ENCODE assay signal across 31 mouse cellular contexts in genomic region chr12:14880458-14880857, GRCm38 (mm10).
"Had no signal": no experiment of that assay in that cellular context is flagged by ENCODE, and none has a peak within 500 bp of the region (broad histone marks: within the 10 kb centered on the region; RNA-seq: fewer than 3 reads in every experiment).

No protein-coding gene starts in this region.

- H3K36me3 ChIP-seq: limb, embryonic 10.5 days; limb, embryonic 12.5 days; limb, embryonic 13.5 days; limb, embryonic 15.5 days; liver, embryonic 12.5 days; liver, embryonic 13.5 days; liver, embryonic 15.5 days; lung, embryonic 15.5 days; midbrain, embryonic 10.5 days; midbrain, embryonic 12.5 days; midbrain, embryonic 13.5 days; midbrain, embryonic 15.5 days had no signal

- ATAC-seq: liver, embryonic 12.5 days; liver, postnatal 0 days; lung, postnatal 0 days; midbrain, embryonic 13.5 days; midbrain, embryonic 15.5 days; midbrain, embryonic 16.5 days had no signal

- H3K4me3 ChIP-seq: limb, embryonic 10.5 days; limb, embryonic 12.5 days; limb, embryonic 13.5 days; limb, embryonic 15.5 days; liver, embryonic 12.5 days; liver, embryonic 13.5 days; liver, embryonic 15.5 days; lung, embryonic 15.5 days; megakaryocyte, embryonic 14.5 days; midbrain, embryonic 10.5 days; midbrain, embryonic 12.5 days; midbrain, embryonic 13.5 days; midbrain, embryonic 15.5 days; myocyte had no signal

- H3K27me3 ChIP-seq: limb, embryonic 12.5 days; limb, embryonic 13.5 days; limb, embryonic 15.5 days; liver, embryonic 12.5 days; liver, embryonic 13.5 days; liver, embryonic 15.5 days; lung, embryonic 15.5 days; megakaryocyte, embryonic 14.5 days; midbrain, embryonic 12.5 days; midbrain, embryonic 13.5 days; midbrain, embryonic 15.5 days had no signal

- H3K9ac ChIP-seq: limb, embryonic 12.5 days; limb, embryonic 13.5 days; limb, embryonic 15.5 days; liver, embryonic 12.5 days; liver, embryonic 13.5 days; liver, embryonic 14.5 days; liver, embryonic 15.5 days; liver, postnatal 0 days; lung, embryonic 14.5 days; lung, embryonic 15.5 days; midbrain, embryonic 12.5 days; midbrain, embryonic 13.5 days; midbrain, embryonic 15.5 days had no signal

- H3K4me2 ChIP-seq: limb, embryonic 12.5 days; limb, embryonic 13.5 days; limb, embryonic 15.5 days; liver, embryonic 11.5 days; liver, embryonic 12.5 days; liver, embryonic 13.5 days; liver, embryonic 15.5 days; lung, embryonic 14.5 days; lung, embryonic 15.5 days; midbrain, embryonic 11.5 days; midbrain, embryonic 12.5 days; midbrain, embryonic 13.5 days; midbrain, embryonic 15.5 days had no signal

- H3K27ac ChIP-seq: limb, embryonic 10.5 days; limb, embryonic 12.5 days; limb, embryonic 13.5 days; limb, embryonic 15.5 days; liver, embryonic 12.5 days; liver, embryonic 13.5 days; liver, embryonic 14.5 days; liver, embryonic 15.5 days; lung, embryonic 15.5 days; macrophage; midbrain, embryonic 10.5 days; midbrain, embryonic 12.5 days; midbrain, embryonic 13.5 days; midbrain, embryonic 15.5 days had no signal

- H3K4me1 ChIP-seq: limb, embryonic 10.5 days; limb, embryonic 12.5 days; limb, embryonic 13.5 days; limb, embryonic 15.5 days; liver, embryonic 12.5 days; liver, embryonic 13.5 days; liver, embryonic 15.5 days; lung, embryonic 15.5 days; megakaryocyte, embryonic 14.5 days; midbrain, embryonic 10.5 days had no signal

- H3K9me3 ChIP-seq: limb, embryonic 10.5 days; limb, embryonic 12.5 days; limb, embryonic 13.5 days; limb, embryonic 15.5 days; liver, embryonic 12.5 days; liver, embryonic 13.5 days; liver, embryonic 15.5 days; lung, embryonic 15.5 days; megakaryocyte, embryonic 14.5 days; midbrain, embryonic 10.5 days; midbrain, embryonic 12.5 days; midbrain, embryonic 13.5 days; midbrain, embryonic 15.5 days had no signal

- DNase-seq: left cerebral cortex, postnatal 4 days; liver; liver, embryonic 13.5 days; liver, postnatal 0 days; lung, adult 18-20 months; lung, adult 2 months; lung, embryonic 14.5 days; lung, postnatal 10 days; lung, postnatal 14 days; lung, postnatal 36 days; lung, postnatal 4 days; midbrain, embryonic 14.5 days had no signal
